Mouse (Mus musculus): Measurements from ENCODE around the gene Relb.
A peak's percentile ranks its signal among the peaks of the same experiment; 100 is the strongest.

The Relb gene

GRCm38 (mm10) chr7:19629361-19629734 is at the start of gene Relb:
TSS of gene Relb (minus strand) at chr7:19629438.
- peak; percentile 93 for DNase-seq (ENCODE audit: low spot score)

- DNase-seq (ENCODE audit: low spot score): no peak
Observed at GRCm38 (mm10) chr7:19678901-19679300, 49.7 kb upstream of the Relb start.

- no peak for DNase-seq (ENCODE audit: low spot score)
Observed at GRCm38 (mm10) chr7:19677872-19678271, 48.6 kb upstream of the Relb start, which contains the start of gene Apoc2. TSS of gene Apoc2 (minus strand) at chr7:19677941.

- no peak for DNase-seq (ENCODE audit: low spot score)
Observed at GRCm38 (mm10) chr7:19676662-19677061, 47.4 kb upstream of the Relb start.

GRCm38 (mm10) chr7:19675824-19676223 is 46.6 kb upstream of the Relb start:
- DNase-seq (ENCODE audit: low spot score): no peak

GRCm38 (mm10) chr7:19673083-19673699 is 44.0 kb upstream of the Relb start:
- no peak for DNase-seq (ENCODE audit: low spot score)

- no peak for DNase-seq (ENCODE audit: low spot score)
Observed at GRCm38 (mm10) chr7:19671511-19671910, 42.3 kb upstream of the Relb start.

- DNase-seq (ENCODE audit: low spot score): peak; percentile 96
Observed at GRCm38 (mm10) chr7:19668947-19669721, 39.9 kb upstream of the Relb start.

GRCm38 (mm10) chr7:19667434-19667833 is 38.2 kb upstream of the Relb start:
- no peak for DNase-seq (ENCODE audit: low spot score)

GRCm38 (mm10) chr7:19666750-19667149 is 37.5 kb upstream of the Relb start:
- no peak for DNase-seq (ENCODE audit: low spot score)

- DNase-seq (ENCODE audit: low spot score): peak; percentile 97
Observed at GRCm38 (mm10) chr7:19664955-19665841, 36.0 kb upstream of the Relb start, which contains the start of gene Clptm1. TSS of gene Clptm1 (minus strand) at chr7:19665033.

GRCm38 (mm10) chr7:19664455-19664954 is 35.3 kb upstream of the Relb start:
- DNase-seq (ENCODE audit: low spot score): peak; percentile 31

GRCm38 (mm10) chr7:19663940-19664339 is 34.7 kb upstream of the Relb start:
- DNase-seq (ENCODE audit: low spot score): no peak

- DNase-seq (ENCODE audit: low spot score): no peak
Observed at GRCm38 (mm10) chr7:19652614-19653013, 23.4 kb upstream of the Relb start.

GRCm38 (mm10) chr7:19651063-19651786 is 22.0 kb upstream of the Relb start:
- no peak for DNase-seq (ENCODE audit: low spot score)

GRCm38 (mm10) chr7:19641223-19641622 is 12.0 kb upstream of the Relb start:
- DNase-seq (ENCODE audit: low spot score): no peak

GRCm38 (mm10) chr7:19635074-19635827 is 6.0 kb upstream of the Relb start:
- no peak for DNase-seq (ENCODE audit: low spot score)

- DNase-seq (ENCODE audit: low spot score): no peak
Observed at GRCm38 (mm10) chr7:19634591-19634990, 5.4 kb upstream of the Relb start.

GRCm38 (mm10) chr7:19633855-19634254 is 4.6 kb upstream of the Relb start:
- no peak for DNase-seq (ENCODE audit: low spot score)

- no peak for DNase-seq (ENCODE audit: low spot score)
Observed at GRCm38 (mm10) chr7:19633197-19633596, 4.0 kb upstream of the Relb start.

GRCm38 (mm10) chr7:19632720-19633119 is 3.5 kb upstream of the Relb start:
- DNase-seq (ENCODE audit: low spot score): no peak

Data from layer of hippocampus, adult 11-12 months (tissue).